Mouse (Mus musculus) heart, postnatal 4 days (tissue): ENCODE data around the gene Pcbp2. TPM values are rescaled to one million over a fixed set of nuclear protein-coding genes. Genes with fewer than 3 reads are reported as not detected.

Experiments
- DNase-seq: peaks from one replicate; pipeline ENCODE4 v3.0.0; 2021
- total RNA-seq, 2 experiments: library from RNA; stranded (reverse); gene quantifications; 2 replicates each; pipeline ENCODE4 v1.2.3; 2021

Gene Pcbp2
- total RNA-seq, 2 experiments from 2014 or later: 703 to 721 TPM

GRCm38 (mm10) chr15:102527936-102528335 lies 57.6 kb downstream of the Pcbp2 start:
- DNase-seq: no peak

- DNase-seq: no peak
These were observed 58.1 kb downstream of the Pcbp2 start for GRCm38 (mm10) chr15:102528396-102528795.

- DNase-seq: no peak
These were observed 60.2 kb downstream of the Pcbp2 start for GRCm38 (mm10) chr15:102530566-102530965.

GRCm38 (mm10) chr15:102531586-102531985 lies 61.2 kb downstream of the Pcbp2 start:
- DNase-seq: no peak

- no peak for DNase-seq
These were observed 62.0 kb downstream of the Pcbp2 start for GRCm38 (mm10) chr15:102532106-102532900.

- DNase-seq: no peak
These were observed 63.6 kb downstream of the Pcbp2 start for GRCm38 (mm10) chr15:102533926-102534325.

GRCm38 (mm10) chr15:102544801-102545200 lies 74.5 kb downstream of the Pcbp2 start:
- DNase-seq: no peak

- no peak for DNase-seq
These were observed 75.9 kb downstream of the Pcbp2 start for GRCm38 (mm10) chr15:102546246-102546645.

GRCm38 (mm10) chr15:102546677-102547427 lies 76.5 kb downstream of the Pcbp2 start:
- DNase-seq: peak; percentile 80

GRCm38 (mm10) chr15:102547478-102547877 lies 77.1 kb downstream of the Pcbp2 start:
- peak; percentile 39 for DNase-seq

Other genes starting within 250 kb of the Pcbp2 start
- 1 to 10 TPM in 1 of 2 experiments, under 1 TPM in 1; 0.98 to 1.0 TPM for gene Itgb7, start 238.6 kb upstream of the Pcbp2 start, total RNA-seq
- 10 to 100 TPM; 12.9 to 16.6 TPM for gene Rarg, start 213.0 kb upstream of the Pcbp2 start, total RNA-seq
- not detected for gene Gm9918, start 200.0 kb upstream of the Pcbp2 start, total RNA-seq
- gene Mfsd5, start 191.1 kb upstream of the Pcbp2 start, total RNA-seq: 10 to 100 TPM; 21.1 to 22.7 TPM
- gene Espl1, start 174.3 kb upstream of the Pcbp2 start, total RNA-seq: 10 to 100 TPM; 23.2 to 28.2 TPM
- 100 to 1,000 TPM; 334 to 351 TPM for gene Pfdn5, start 144.4 kb upstream of the Pcbp2 start, total RNA-seq
- 10 to 100 TPM; 31.8 to 37.3 TPM for gene Myg1, start 138.8 kb upstream of the Pcbp2 start, total RNA-seq
- 10 to 100 TPM; 29.2 to 30.0 TPM for gene Aaas, start 119.8 kb upstream of the Pcbp2 start, total RNA-seq
- gene Sp7, start 103.4 kb upstream of the Pcbp2 start, total RNA-seq: not detected
- gene Sp1, start 64.4 kb upstream of the Pcbp2 start, total RNA-seq: 10 to 100 TPM; 55.5 to 74.3 TPM
- gene Amhr2, start 25.2 kb upstream of the Pcbp2 start, total RNA-seq: 1 to 10 TPM in 1 of 2 experiments, under 1 TPM in 1; 0.77 to 1.6 TPM
- 10 to 100 TPM; 26.4 to 28.0 TPM for gene Prr13, start 11.5 kb upstream of the Pcbp2 start, total RNA-seq
- gene Gm10337, start 33.2 kb downstream of the Pcbp2 start, total RNA-seq: 1 to 10 TPM in 1 of 2 experiments, not detected in 1; 7.3 TPM
- gene Map3k12, start 46.5 kb downstream of the Pcbp2 start, total RNA-seq: 1 to 10 TPM; 5.4 to 6.1 TPM
- 10 to 100 TPM; 58.6 to 58.9 TPM for gene Tarbp2, start 47.7 kb downstream of the Pcbp2 start, total RNA-seq
- 1 to 10 TPM; 2.6 to 3.0 TPM for gene Npff, start 54.4 kb downstream of the Pcbp2 start, total RNA-seq
- 1 to 10 TPM in 1 of 2 experiments, not detected in 1; 1.9 TPM for gene Gm28047, start 154.5 kb downstream of the Pcbp2 start, total RNA-seq
- gene Atf7, start 154.9 kb downstream of the Pcbp2 start, total RNA-seq: 10 to 100 TPM; 68.7 to 69.2 TPM
- 10 to 100 TPM; 34.9 to 35.2 TPM for gene Atp5g2, start 201.8 kb downstream of the Pcbp2 start, total RNA-seq